Mouse (Mus musculus): ENCODE measurements around the gene Galnt3.
A peak's percentile ranks its signal among the peaks of the same experiment; 100 is the strongest.

Galnt3 gene

GRCm38 (mm10) chr2:66124591-66125271 lies at the start of gene Galnt3:
Galnt3 (minus strand) TSS chr2:66124994.
- peak; percentile 41 for DNase-seq (ENCODE audit: low spot score)

GRCm38 (mm10) chr2:66173134-66173533 lies 48.3 kb upstream of the Galnt3 start:
- no peak for DNase-seq (ENCODE audit: low spot score)

GRCm38 (mm10) chr2:66171643-66172042 lies 46.8 kb upstream of the Galnt3 start:
- no peak for DNase-seq (ENCODE audit: low spot score)

GRCm38 (mm10) chr2:66170721-66171120 lies 45.9 kb upstream of the Galnt3 start:
- no peak for DNase-seq (ENCODE audit: low spot score)

- DNase-seq (ENCODE audit: low spot score) = no peak
Measured at GRCm38 (mm10) chr2:66165025-66165424, 40.2 kb upstream of the Galnt3 start.

GRCm38 (mm10) chr2:66158140-66158915 lies 33.5 kb upstream of the Galnt3 start:
- no peak for DNase-seq (ENCODE audit: low spot score)

- no peak for DNase-seq (ENCODE audit: low spot score)
Measured at GRCm38 (mm10) chr2:66151436-66151835, 26.6 kb upstream of the Galnt3 start.

GRCm38 (mm10) chr2:66150531-66150930 lies 25.7 kb upstream of the Galnt3 start:
- DNase-seq (ENCODE audit: low spot score) = no peak

- no peak for DNase-seq (ENCODE audit: low spot score)
Measured at GRCm38 (mm10) chr2:66148654-66149230, 23.9 kb upstream of the Galnt3 start.

GRCm38 (mm10) chr2:66146473-66146872 lies 21.7 kb upstream of the Galnt3 start:
- DNase-seq (ENCODE audit: low spot score) = no peak

- no peak for DNase-seq (ENCODE audit: low spot score)
Measured at GRCm38 (mm10) chr2:66144770-66145169, 20.0 kb upstream of the Galnt3 start.

GRCm38 (mm10) chr2:66143284-66143683 lies 18.5 kb upstream of the Galnt3 start:
- DNase-seq (ENCODE audit: low spot score) = no peak

GRCm38 (mm10) chr2:66142711-66143110 lies 17.9 kb upstream of the Galnt3 start:
- no peak for DNase-seq (ENCODE audit: low spot score)

GRCm38 (mm10) chr2:66142268-66142667 lies 17.5 kb upstream of the Galnt3 start:
- DNase-seq (ENCODE audit: low spot score) = no peak

- DNase-seq (ENCODE audit: low spot score) = no peak
Measured at GRCm38 (mm10) chr2:66140246-66140645, 15.5 kb upstream of the Galnt3 start.

GRCm38 (mm10) chr2:66131862-66132544 lies 7.2 kb upstream of the Galnt3 start:
- DNase-seq (ENCODE audit: low spot score) = no peak

GRCm38 (mm10) chr2:66128941-66129340 lies 4.1 kb upstream of the Galnt3 start:
- DNase-seq (ENCODE audit: low spot score) = no peak

GRCm38 (mm10) chr2:66127541-66127940 lies 2.7 kb upstream of the Galnt3 start:
- no peak for DNase-seq (ENCODE audit: low spot score)

- DNase-seq (ENCODE audit: low spot score) = no peak
Measured at GRCm38 (mm10) chr2:66126936-66127335, 2.1 kb upstream of the Galnt3 start.

GRCm38 (mm10) chr2:66123756-66124589 lies 821 bp downstream of the Galnt3 start:
- peak; percentile 36 for DNase-seq (ENCODE audit: low spot score)

GRCm38 (mm10) chr2:66117686-66118085 lies 7.1 kb downstream of the Galnt3 start:
- no peak for DNase-seq (ENCODE audit: low spot score)

Data from retina, embryonic 14.5 days (tissue).